Mouse (Mus musculus) testis, adult 2 months (tissue): Measurements from ENCODE around the gene Cyp2c23. TPM values are rescaled to one million over a fixed set of nuclear protein-coding genes. Genes with fewer than 3 reads are reported as not detected.

Experiments
- H3K27ac ChIP-seq: fragments of 200-500 bp; 2 replicates; pipeline ENCODE4 v1.5.1; 2012; ENCODE audit warnings: low read depth, low read length; ENCODE audit not compliant: control insufficient read depth, insufficient read depth
- H3K27me3 ChIP-seq: fragments of 200-500 bp; 2 replicates; pipeline ENCODE4 v1.6.1; 2012; ENCODE audit warnings: mild to moderate bottlenecking, low read length, moderate library complexity; ENCODE audit not compliant: control insufficient read depth, insufficient read depth
- H3K36me3 ChIP-seq: fragments of 200-500 bp; 2 replicates; pipeline ENCODE4 v1.6.1; 2012; ENCODE audit warnings: mild to moderate bottlenecking, low read length; ENCODE audit not compliant: control insufficient read depth, insufficient read depth
- H3K4me1 ChIP-seq: fragments of 200-500 bp; 2 replicates; pipeline ENCODE4 v1.6.1; 2012; ENCODE audit warnings: low read length; ENCODE audit not compliant: control insufficient read depth, insufficient read depth
- H3K4me3 ChIP-seq: fragments of 200-500 bp; 2 replicates; pipeline ENCODE4 v1.5.1; 2012; ENCODE audit warnings: low read depth, mild to moderate bottlenecking, low read length, moderate library complexity, mixed read lengths; ENCODE audit not compliant: control insufficient read depth
- CTCF ChIP-seq: fragments of 200-500 bp; IDR thresholded peaks from 2 replicates; pipeline ENCODE4 v1.5.1; 2012; ENCODE audit warnings: low read depth, mild to moderate bottlenecking, inconsistent platforms, low read length, moderate library complexity; ENCODE audit not compliant: control insufficient read depth, insufficient read depth, insufficient replicate concordance
- POLR2A ChIP-seq: fragments of 200-500 bp; IDR thresholded peaks from 2 replicates; pipeline ENCODE4 v1.6.1; 2012; ENCODE audit warnings: low read depth, mild to moderate bottlenecking, inconsistent platforms, low read length, moderate library complexity; ENCODE audit not compliant: control insufficient read depth
- polyA plus RNA-seq: library from polyadenylated mRNA; depleted of rRNA; stranded (reverse); fragments of >200 nt; gene quantifications from 2 replicates; pipeline ENCODE4 v1.2.3, GENCODE M21; 2012; rRNA removed

Gene Cyp2c23
- polyA plus RNA-seq = 0.85 and 1.1 TPM in 2 replicates

- no peak for TF ChIP-seq CTCF
- TF ChIP-seq POLR2A = no peak
- H3K4me1 ChIP-seq = no peaks in the 10 kb centered on the region
- H3K4me3 ChIP-seq = no peak within 1 kb of the TSS
- no peaks in the 10 kb centered on the region for H3K27me3 ChIP-seq
- no peak within 1 kb of the TSS for H3K27ac ChIP-seq
- H3K36me3 ChIP-seq = no peaks in the 10 kb centered on the region; the same call in 1 of the 2 replicates
Measured at GRCm38 (mm10) chr19:44028972-44029371, at the start of gene Cyp2c23. Gene Cyp2c23 (minus strand): TSS chr19:44029208.

DNA sequence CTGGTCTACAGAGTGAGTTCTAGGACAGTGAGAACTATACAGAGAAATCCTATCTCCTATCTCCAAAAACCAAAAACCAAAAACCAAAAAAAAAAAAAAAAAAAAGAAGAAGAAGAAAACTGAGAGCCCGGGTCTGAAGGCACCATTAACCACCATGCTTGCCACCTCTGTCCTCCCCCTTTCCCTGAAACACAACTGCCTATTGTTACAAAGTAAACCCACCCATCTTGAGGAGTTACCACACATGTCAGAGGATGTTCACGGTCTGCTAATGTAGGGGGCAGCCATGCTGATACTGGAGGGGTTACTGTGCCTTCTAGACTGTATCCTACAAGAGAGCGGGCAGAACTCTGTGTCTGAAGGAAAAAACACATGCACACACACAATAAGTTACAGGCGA lies 48.0 kb upstream of the Cyp2c23 start:
- TF ChIP-seq POLR2A (no peak), CTCF (no peak)
- H3K27ac ChIP-seq = no peak overlapping the region
- no peak overlapping the region for H3K4me3 ChIP-seq
- H3K36me3 ChIP-seq = no peaks in the 10 kb centered on the region; the same call in 1 of the 2 replicates
- no peaks in the 10 kb centered on the region for H3K4me1 ChIP-seq
- no peaks in the 10 kb centered on the region for H3K27me3 ChIP-seq

- peaks cover under 1% of the 10 kb centered on the region; the same call in 1 of the 2 replicates for H3K4me1 ChIP-seq
- H3K4me3 ChIP-seq = no peak overlapping the region
- H3K27me3 ChIP-seq = no peaks in the 10 kb centered on the region
- TF ChIP-seq POLR2A = no peak
- TF ChIP-seq CTCF = no peak
- H3K36me3 ChIP-seq = no peaks in the 10 kb centered on the region; the same call in 1 of the 2 replicates
- H3K27ac ChIP-seq = no peak overlapping the region
Measured at GRCm38 (mm10) chr19:44076457-44076856, 47.4 kb upstream of the Cyp2c23 start.

DNA sequence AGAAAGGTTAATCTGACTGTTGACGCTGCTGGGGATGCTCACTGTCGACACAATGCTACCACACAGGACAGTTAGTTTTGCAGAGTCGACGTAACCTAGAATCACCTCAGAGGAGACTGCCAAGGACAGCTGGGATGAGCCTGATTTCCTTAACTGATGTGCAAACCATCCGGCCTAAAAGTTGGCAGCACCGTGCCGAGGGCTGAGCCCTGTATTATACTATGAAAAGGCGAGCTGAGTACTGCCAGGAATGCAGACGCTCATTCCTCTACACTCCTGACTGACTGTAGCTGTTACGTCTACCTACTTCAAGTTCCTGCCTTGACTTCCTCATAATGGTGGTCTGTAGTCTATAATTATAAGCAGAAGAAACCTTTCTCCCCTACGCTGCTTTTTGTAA lies 46.0 kb upstream of the Cyp2c23 start:
- H3K36me3 ChIP-seq = no peaks in the 10 kb centered on the region; the same call in 1 of the 2 replicates
- H3K4me1 ChIP-seq = peaks cover 9% of the 10 kb centered on the region

DNA sequence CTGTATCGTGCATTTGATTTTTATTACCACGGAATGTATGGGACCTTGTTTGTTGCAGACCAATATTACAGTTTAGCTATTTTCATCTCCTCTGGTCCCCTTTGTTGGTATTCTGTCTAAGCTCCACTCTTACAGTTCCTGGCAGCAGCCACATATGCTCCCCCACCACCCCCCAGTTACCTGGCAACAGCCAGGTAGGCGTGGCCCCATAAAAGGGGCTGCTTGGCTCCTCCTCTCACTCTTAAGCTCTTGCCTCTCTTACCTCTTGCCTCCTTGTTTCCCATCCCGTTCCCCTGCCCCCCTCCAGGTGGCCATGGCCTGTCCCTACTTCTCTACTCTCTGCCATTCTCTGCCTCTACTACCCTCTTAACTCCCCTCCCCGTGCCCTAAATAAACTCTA lies 42.2 kb upstream of the Cyp2c23 start:
- H3K27me3 ChIP-seq = no peaks in the 10 kb centered on the region
- H3K4me1 ChIP-seq = peaks cover 11% of the 10 kb centered on the region
- H3K27ac ChIP-seq = no peak overlapping the region; the same call in 1 of the 2 replicates
- H3K4me3 ChIP-seq = no peak overlapping the region
- TF ChIP-seq POLR2A (no peak), CTCF (no peak)
- peaks cover 3% of the 10 kb centered on the region for H3K36me3 ChIP-seq

More for the DNA sequence above, 46.0 kb upstream of the Cyp2c23 start:
- H3K27me3 ChIP-seq = no peaks in the 10 kb centered on the region
- no peak overlapping the region for H3K27ac ChIP-seq
- H3K4me3 ChIP-seq = no peak overlapping the region
- TF ChIP-seq POLR2A = no peak
- TF ChIP-seq CTCF = no peak

DNA sequence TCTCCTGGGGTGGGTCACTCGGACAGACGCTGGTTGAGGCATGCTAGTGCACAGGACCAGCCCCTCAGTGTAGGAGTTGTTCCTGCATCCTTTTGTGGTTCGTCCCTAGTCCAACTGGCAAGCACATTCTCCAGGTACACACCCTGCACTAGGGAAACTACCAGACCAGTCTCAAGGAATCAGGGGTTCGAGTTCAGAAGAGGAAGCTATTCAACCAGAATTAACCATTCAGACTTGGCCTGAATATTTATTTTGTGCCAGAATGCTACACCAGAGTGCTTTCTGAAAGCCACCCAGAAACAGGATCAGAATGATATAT lies 40.9 kb upstream of the Cyp2c23 start:
- peak overlapping the region; percentile 87 for H3K4me3 ChIP-seq
- peaks cover 3% of the 10 kb centered on the region for H3K36me3 ChIP-seq
- H3K4me1 ChIP-seq = peaks cover 11% of the 10 kb centered on the region
- TF ChIP-seq POLR2A = no peak
- TF ChIP-seq CTCF = no peak
- H3K27ac ChIP-seq = peak overlapping the region; percentile 80
- H3K27me3 ChIP-seq = no peaks in the 10 kb centered on the region

GRCm38 (mm10) chr19:44069121-44069913 lies 40.3 kb upstream of the Cyp2c23 start, which contains the start of gene Erlin1:
Gene Erlin1 (minus strand): TSS chr19:44069785.
- Histone ChIP-seq H3K27ac (peak within 1 kb of the TSS; percentile 86), H3K4me3 (peak within 1 kb of the TSS; percentile 87), H3K27me3 (no peaks in the 10 kb centered on the region), H3K4me1 (peaks cover 11% of the 10 kb centered on the region), H3K36me3 (peaks cover 3% of the 10 kb centered on the region)
- no peak for TF ChIP-seq CTCF
- TF ChIP-seq POLR2A = peak; percentile 66

DNA sequence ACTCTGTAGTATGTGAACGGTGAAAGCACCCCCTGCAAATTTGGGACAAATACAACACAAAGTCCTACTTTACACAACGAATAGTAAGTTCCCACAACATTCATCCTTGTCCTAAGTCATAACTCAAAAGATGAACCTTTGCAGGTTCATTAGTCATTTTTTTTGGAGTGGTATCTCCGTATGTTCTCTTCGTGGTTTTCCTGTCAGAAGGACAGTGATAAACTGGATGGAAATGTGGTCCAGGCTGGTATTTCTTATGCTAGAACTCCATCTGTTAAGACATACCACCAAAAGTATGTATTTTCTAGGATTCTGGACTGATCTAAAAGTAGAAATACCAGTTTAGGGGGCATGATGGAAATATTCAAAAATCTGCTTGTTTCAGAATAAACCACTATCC lies 39.2 kb upstream of the Cyp2c23 start:
- TF ChIP-seq POLR2A (no peak), CTCF (no peak)
- Histone ChIP-seq H3K36me3 (peaks cover 3% of the 10 kb centered on the region), H3K27me3 (no peaks in the 10 kb centered on the region), H3K27ac (no peak overlapping the region), H3K4me1 (peaks cover 12% of the 10 kb centered on the region), H3K4me3 (peak overlapping the region; percentile 87; the same call in 1 of the 2 replicates)
